Mouse (Mus musculus) megakaryocyte, embryonic 14.5 days (primary cell): ENCODE measurements around the gene Arhgap15.

Experiments
- FLI1 ChIP-seq: IDR thresholded peaks from 2 replicates; pipeline ENCODE4 v1.6.1; 2012; ENCODE audit warnings: low read length, inconsistent platforms, mixed read lengths
- GATA1 ChIP-seq: IDR thresholded peaks from 3 replicates; pipeline ENCODE4 v1.6.1; 2012; ENCODE audit warnings: mixed read lengths, low read length, inconsistent platforms, borderline replicate concordance

DNA sequence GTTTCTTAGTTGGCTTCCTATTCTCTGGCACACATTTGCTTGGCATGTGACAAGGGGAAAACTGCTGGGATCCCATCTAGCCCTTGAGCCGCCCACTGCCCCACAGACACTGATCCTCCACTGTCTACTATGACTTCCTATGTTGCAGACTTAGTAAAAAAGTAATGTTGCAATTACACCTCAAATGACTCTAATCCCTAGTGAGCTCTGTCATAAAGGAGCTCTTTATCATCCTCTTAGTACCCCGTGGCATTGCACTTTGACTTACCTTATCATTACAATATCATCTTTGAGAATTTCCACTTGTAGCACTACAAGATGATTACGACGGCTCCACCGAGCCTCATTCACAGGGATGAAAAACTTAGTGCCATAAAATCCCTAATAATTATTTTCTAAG, 190.6 kb downstream of the Arhgap15 start:
- TF ChIP-seq GATA1 (no peak), FLI1 (no peak)
